Mouse (Mus musculus): ENCODE measurements around the gene Cacna2d3. TPM values are rescaled to one million over a fixed set of nuclear protein-coding genes. Genes with fewer than 3 reads are reported as not detected.
A peak's percentile ranks its signal among the peaks of the same experiment; 100 is the strongest.

Cacna2d3 gene
- total RNA-seq, 2 experiments from 2014 or later = 2.2 to 2.8 TPM

GRCm38 (mm10) chr14:29485416-29485815, 236.2 kb downstream of the Cacna2d3 start:
- no peak for DNase-seq

- DNase-seq = no peak
Observed at GRCm38 (mm10) chr14:29478403-29478983, 243.2 kb downstream of the Cacna2d3 start.

- DNase-seq = no peak
Observed at GRCm38 (mm10) chr14:29464277-29464676, 257.4 kb downstream of the Cacna2d3 start.

GRCm38 (mm10) chr14:29449203-29449602, 272.5 kb downstream of the Cacna2d3 start:
- DNase-seq = no peak

GRCm38 (mm10) chr14:29443091-29444026, 278.3 kb downstream of the Cacna2d3 start:
- DNase-seq = peak; percentile 54

- no peak for DNase-seq
Observed at GRCm38 (mm10) chr14:29442476-29442875, 279.2 kb downstream of the Cacna2d3 start.

GRCm38 (mm10) chr14:29438666-29439065, 283.0 kb downstream of the Cacna2d3 start:
- no peak for DNase-seq

GRCm38 (mm10) chr14:29438251-29438650, 283.4 kb downstream of the Cacna2d3 start:
- no peak for DNase-seq

GRCm38 (mm10) chr14:29435203-29435602, 286.5 kb downstream of the Cacna2d3 start:
- no peak for DNase-seq

- DNase-seq = no peak
Observed at GRCm38 (mm10) chr14:29433716-29434115, 287.9 kb downstream of the Cacna2d3 start.

GRCm38 (mm10) chr14:29433076-29433714, 288.5 kb downstream of the Cacna2d3 start:
- DNase-seq = no peak

GRCm38 (mm10) chr14:29429788-29430187, 291.9 kb downstream of the Cacna2d3 start:
- no peak for DNase-seq

- no peak for DNase-seq
Observed at GRCm38 (mm10) chr14:29425666-29426065, 296.0 kb downstream of the Cacna2d3 start.

GRCm38 (mm10) chr14:29425208-29425607, 296.5 kb downstream of the Cacna2d3 start:
- DNase-seq = no peak

GRCm38 (mm10) chr14:29405878-29406165, 315.8 kb downstream of the Cacna2d3 start:
- DNase-seq = no peak

GRCm38 (mm10) chr14:29405125-29405877, 316.4 kb downstream of the Cacna2d3 start:
- DNase-seq = no peak

- peak; percentile 10 for DNase-seq
Observed at GRCm38 (mm10) chr14:29403849-29404808, 317.5 kb downstream of the Cacna2d3 start.

- DNase-seq = no peak
Observed at GRCm38 (mm10) chr14:29402471-29402870, 319.2 kb downstream of the Cacna2d3 start.

- DNase-seq = no peak
Observed at GRCm38 (mm10) chr14:29393786-29394185, 327.9 kb downstream of the Cacna2d3 start.

GRCm38 (mm10) chr14:29392851-29393250, 328.8 kb downstream of the Cacna2d3 start:
- DNase-seq = no peak

GRCm38 (mm10) chr14:29391489-29391888, 330.2 kb downstream of the Cacna2d3 start:
- DNase-seq = no peak
